Mouse (Mus musculus) lung, embryonic 14.5 days (tissue): ENCODE measurements at regions not wholly inside any gene's neighbourhood (a gene's known extent, or its start where the extent isn't known, plus 50 kb on each side); places are given as distances from the start of the nearest gene placed in this dataset.

Source experiments
- ATAC-seq: fragments of 200-750 bp; cut with Nextera tagmentation; 2 replicates; pipeline ENCODE4 v1.8.0; 2017; ENCODE audit warnings: mild to moderate bottlenecking, moderate TSS enrichment, moderate library complexity; ENCODE audit not compliant: insufficient read depth
- DNase-seq: peaks from one replicate; pipeline ENCODE4 v3.0.0-alpha.2; 2015
- H3K27ac ChIP-seq: fragments of 300-500 bp; sonication (generic); 2 replicates; pipeline ENCODE4 v1.5.1; 2014; ENCODE audit warnings: low read depth, mild to moderate bottlenecking, moderate library complexity
- H3K27me3 ChIP-seq: fragments of 300-500 bp; sonication (generic); 2 replicates; pipeline ENCODE4 v1.6.1; 2014; ENCODE audit warnings: low read length, control low read depth; ENCODE audit not compliant: insufficient read depth
- H3K36me3 ChIP-seq: fragments of 300-500 bp; sonication (generic); 2 replicates; pipeline ENCODE4 v1.6.1; 2014; ENCODE audit warnings: control low read depth; ENCODE audit not compliant: insufficient read depth
- H3K4me1 ChIP-seq: fragments of 300-500 bp; sonication (generic); 2 replicates; pipeline ENCODE4 v1.6.1; 2014; ENCODE audit warnings: antibody characterized with exemption, control low read depth; ENCODE audit not compliant: insufficient read depth
- H3K4me2 ChIP-seq: fragments of 300-500 bp; sonication (generic); 2 replicates; pipeline ENCODE4 v1.6.1; 2014; ENCODE audit warnings: mild to moderate bottlenecking
- H3K4me3 ChIP-seq: fragments of 300-500 bp; sonication (generic); 2 replicates; pipeline ENCODE4 v1.5.1; 2014; ENCODE audit warnings: low read depth, low read length
- H3K9ac ChIP-seq: fragments of 300-500 bp; sonication (generic); 2 replicates; pipeline ENCODE4 v1.6.1; 2014
- H3K9me3 ChIP-seq: fragments of 300-500 bp; sonication (generic); 2 replicates; pipeline ENCODE4 v1.6.1; 2016; ENCODE audit warnings: low read depth, low read length, control low read depth
- CTCF ChIP-seq: IDR thresholded peaks from 2 replicates; pipeline ENCODE4 v1.5.1; 2016; ENCODE audit warnings: antibody characterized with exemption, low read depth
- WGBS: fragments of 180-500 bp; shearing (Covaris S2); extraction: QIAGEN DNeasy Blood & Tissue Kit; methylation state at CpG from one replicate; pipeline ENCODE4 v1.1.7; 2014; 5-methylcytosine and 5-hydroxymethylcytosine counted together

GRCm38 (mm10) chr14:72835158-72835557 lies 125.4 kb upstream of the Fndc3a start:
- H3K27ac ChIP-seq, result no peak overlapping the region
- no peak for TF ChIP-seq CTCF
- H3K9ac ChIP-seq, result no peak overlapping the region
- no peak overlapping the region for H3K4me3 ChIP-seq
- ATAC-seq (no peak), DNase-seq (no peak)
- 61% methylated on average over 4 of the region's 4 CpGs for WGBS
- H3K9me3 ChIP-seq, result no peaks in the 10 kb centered on the region
- no peaks in the 10 kb centered on the region for H3K27me3 ChIP-seq
- no peak overlapping the region for H3K4me2 ChIP-seq
- H3K36me3 ChIP-seq, result no peaks in the 10 kb centered on the region
- H3K4me1 ChIP-seq, result no peaks in the 10 kb centered on the region

GRCm38 (mm10) chr14:72829261-72829660 lies 119.5 kb upstream of the Fndc3a start:
- Histone ChIP-seq H3K27ac (no peak overlapping the region), H3K9ac (no peak overlapping the region), H3K4me2 (no peak overlapping the region), H3K27me3 (no peaks in the 10 kb centered on the region), H3K4me3 (no peak overlapping the region), H3K36me3 (no peaks in the 10 kb centered on the region), H3K4me1 (no peaks in the 10 kb centered on the region), H3K9me3 (no peaks in the 10 kb centered on the region)
- peak; percentile 35; the same call in 1 of the 2 replicates for ATAC-seq
- DNase-seq, result peak; percentile 54
- no peak for TF ChIP-seq CTCF
- WGBS, result 42% methylated on average over 5 of the region's 5 CpGs

- no peaks in the 10 kb centered on the region for H3K4me1 ChIP-seq
- no peaks in the 10 kb centered on the region for H3K9me3 ChIP-seq
- H3K9ac ChIP-seq, result no peak overlapping the region
- TF ChIP-seq CTCF, result no peak
- no peaks in the 10 kb centered on the region for H3K27me3 ChIP-seq
- H3K36me3 ChIP-seq, result no peaks in the 10 kb centered on the region
- DNase-seq (peak; percentile 70), ATAC-seq (no peak)
- WGBS, result 46% methylated on average over 4 of the region's 4 CpGs
- no peak overlapping the region for H3K4me3 ChIP-seq
- H3K4me2 ChIP-seq, result no peak overlapping the region
- H3K27ac ChIP-seq, result 0 out of 2 replicates have a peak overlapping the region, but pooled peaks have one; percentile 4
Measured at GRCm38 (mm10) chr14:72825549-72825948, 115.7 kb upstream of the Fndc3a start.

GRCm38 (mm10) chr14:72822231-72822615 lies 112.4 kb upstream of the Fndc3a start:
- Histone ChIP-seq H3K9ac (no peak overlapping the region), H3K27me3 (no peaks in the 10 kb centered on the region), H3K4me3 (no peak overlapping the region), H3K4me1 (no peaks in the 10 kb centered on the region), H3K27ac (no peak overlapping the region), H3K9me3 (no peaks in the 10 kb centered on the region), H3K4me2 (no peak overlapping the region), H3K36me3 (no peaks in the 10 kb centered on the region)
- no peak for DNase-seq
- WGBS, result 24% methylated on average over 3 of the region's 3 CpGs
- TF ChIP-seq CTCF, result no peak
- no peak for ATAC-seq

- Histone ChIP-seq H3K9ac (no peak overlapping the region), H3K4me3 (no peak overlapping the region), H3K36me3 (no peaks in the 10 kb centered on the region), H3K4me1 (no peaks in the 10 kb centered on the region), H3K27ac (no peak overlapping the region), H3K4me2 (no peak overlapping the region), H3K27me3 (no peaks in the 10 kb centered on the region), H3K9me3 (no peaks in the 10 kb centered on the region)
- DNase-seq, result no peak
- TF ChIP-seq CTCF, result no peak
- ATAC-seq, result no peak
- 66% methylated on average over 13 of the region's 13 CpGs for WGBS
Measured at GRCm38 (mm10) chr14:72821517-72822230, 111.9 kb upstream of the Fndc3a start.

- Histone ChIP-seq H3K36me3 (no peaks in the 10 kb centered on the region), H3K27me3 (no peaks in the 10 kb centered on the region), H3K9me3 (no peaks in the 10 kb centered on the region), H3K4me1 (no peaks in the 10 kb centered on the region), H3K4me2 (no peak overlapping the region), H3K9ac (no peak overlapping the region), H3K27ac (no peak overlapping the region), H3K4me3 (no peak overlapping the region)
- DNase-seq (no peak), ATAC-seq (no peak)
- 89% methylated on average over 4 of the region's 4 CpGs for WGBS
- no peak for TF ChIP-seq CTCF
Measured at GRCm38 (mm10) chr14:72819037-72819436, 109.2 kb upstream of the Fndc3a start.

GRCm38 (mm10) chr14:72817764-72818163 lies 108.0 kb upstream of the Fndc3a start:
- no peak for DNase-seq

More at GRCm38 (mm10) chr14:72817764-72818163, 108.0 kb upstream of the Fndc3a start:
- Histone ChIP-seq H3K4me1 (no peaks in the 10 kb centered on the region), H3K4me3 (no peak overlapping the region), H3K27ac (no peak overlapping the region), H3K9me3 (no peaks in the 10 kb centered on the region), H3K4me2 (no peak overlapping the region), H3K36me3 (no peaks in the 10 kb centered on the region), H3K9ac (no peak overlapping the region), H3K27me3 (no peaks in the 10 kb centered on the region)
- no peak for TF ChIP-seq CTCF
- no peak for ATAC-seq
- 81% methylated on average over 5 of the region's 5 CpGs for WGBS
